Comparison of ENCODE assay signal across 20 mouse cellular contexts in the genomic region with DNA sequence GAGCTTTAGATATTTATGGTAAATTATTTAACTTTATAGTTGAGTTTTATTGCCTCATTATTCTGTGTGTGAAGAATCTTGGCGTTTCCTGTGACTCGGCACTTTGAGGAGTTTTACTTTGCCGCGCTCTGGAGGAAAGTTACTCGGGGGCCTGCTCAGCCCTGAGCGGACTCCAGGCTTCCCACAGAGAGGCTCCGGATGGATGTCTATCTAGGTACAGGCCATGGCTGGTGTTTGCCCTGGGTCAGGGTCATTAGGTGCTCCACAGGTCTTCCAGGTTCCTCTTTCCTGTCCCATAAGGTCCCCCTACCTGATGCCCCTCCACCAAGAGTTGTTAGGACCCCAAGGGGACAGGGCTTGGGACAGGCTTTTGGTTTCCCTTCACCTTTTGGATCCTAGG. TPM values are rescaled to one million over a fixed set of nuclear protein-coding genes. Genes with fewer than 3 reads are reported as not detected.
DNase-seq lines count a peak whose midpoint lies in the region; ATAC-seq and TF ChIP-seq lines count a peak whose summit lies in the region.
"Had no signal": no experiment of that assay in that cellular context is flagged by ENCODE, and none has a peak within 500 bp of the region (broad histone marks: within the 10 kb centered on the region; RNA-seq: fewer than 3 reads in every experiment).

No protein-coding gene starts in this region.

- WGBS in limb, embryonic 11.5 days = 6% methylated on average over 7 of the region's 7 CpGs
- WGBS in limb, embryonic 10.5 days = 7% methylated on average over 7 of the region's 7 CpGs
- WGBS in forebrain, embryonic 10.5 days = 8% methylated on average over 7 of the region's 7 CpGs
- WGBS in hindbrain, postnatal 0 days = 19% methylated on average over 7 of the region's 7 CpGs
- WGBS in liver, embryonic 12.5 days (ENCODE audit: insufficient replicate concordance) = 23% methylated on average over 7 of the region's 7 CpGs

- H3K4me1 ChIP-seq in limb, embryonic 11.5 days (ENCODE audit: control insufficient read depth, insufficient read depth, low read length) = peaks cover 10% of the 10 kb centered on the region
- peaks cover 43% of the 10 kb centered on the region for H3K4me1 ChIP-seq in limb, embryonic 10.5 days
- H3K4me1 ChIP-seq in ES-E14 (ENCODE audit: control insufficient read depth in 2 of 2, insufficient read depth in 2 of 2, low read length in 2 of 2, poor library complexity in 1 of 2) = peaks cover 12 to 46% of the 10 kb centered on the region in 2 experiments; a peak in 3 of 4 replicates
- peaks cover 57% of the 10 kb centered on the region for H3K4me1 ChIP-seq in forebrain, embryonic 10.5 days
- peaks cover 8% of the 10 kb centered on the region for H3K4me1 ChIP-seq in hindbrain, postnatal 0 days (ENCODE audit: insufficient read depth, low read length)
- no peaks in the 10 kb centered on the region for H3K4me1 ChIP-seq in liver, embryonic 12.5 days
- H3K4me1 ChIP-seq: embryonic facial prominence, embryonic 12.5 days had no signal

- no peak for ATAC-seq in limb, embryonic 11.5 days (ENCODE audit: insufficient number of reproducible peaks, low FRiP score, low TSS enrichment, low read depth)
- ATAC-seq in hindbrain, postnatal 0 days = no peak
- no peak for ATAC-seq in liver, embryonic 12.5 days

- no peaks in the 10 kb centered on the region for H3K36me3 ChIP-seq in limb, embryonic 11.5 days (ENCODE audit: control insufficient read depth, insufficient read depth, low read length)
- H3K36me3 ChIP-seq in limb, embryonic 10.5 days = no peaks in the 10 kb centered on the region
- peaks cover under 1% of the 10 kb centered on the region; the same call in 1 of the 2 replicates for H3K36me3 ChIP-seq in ES-E14 (ENCODE audit: control insufficient read depth, insufficient read depth, low read length, poor library complexity, severe bottlenecking)
- H3K36me3 ChIP-seq in forebrain, embryonic 10.5 days (replicated peaks) = no peaks in the 10 kb centered on the region
- no peaks in the 10 kb centered on the region for H3K36me3 ChIP-seq in hindbrain, postnatal 0 days (ENCODE audit: insufficient read depth, low read length)
- no peaks in the 10 kb centered on the region for H3K36me3 ChIP-seq in liver, embryonic 12.5 days
- H3K36me3 ChIP-seq: embryonic facial prominence, embryonic 12.5 days; G1E; kidney, embryonic 15.5 days had no signal

- DNase-seq in limb, embryonic 11.5 days (ENCODE audit: low spot score) = peak; percentile 32
- DNase-seq in limb, embryonic 10.5 days (ENCODE audit: low spot score) = no peak
- DNase-seq in ES-E14 (ENCODE audit: low read depth, low spot score) = no peak
- peak; percentile 25 for DNase-seq in forebrain, embryonic 10.5 days (ENCODE audit: extremely low spot score, low spot score)
- no peak for DNase-seq in hindbrain, postnatal 0 days (ENCODE audit: low spot score)
- no peak for DNase-seq in kidney, adult 18-20 months
- DNase-seq in adipocyte (ENCODE audit: low spot score) = no peak
- DNase-seq: adrenal gland, adult 2 months; cerebellum, adult 9-11 months; layer of hippocampus, postnatal 36 days; lung, adult 18-20 months; lung, postnatal 36 days; right cerebral cortex, postnatal 4 days; thymus, postnatal 36 days had no signal

- in situ Hi-C loops in ES-E14 (cut with MboI; ENCODE audit: low sequenced_read_pairs in 2 of 2, unreplicated experiment in 2 of 2) = no loop called here

- no peak overlapping the region for H3K4me3 ChIP-seq in limb, embryonic 11.5 days (ENCODE audit: low read depth, low read length)
- H3K4me3 ChIP-seq in limb, embryonic 10.5 days = no peak overlapping the region
- H3K4me3 ChIP-seq in ES-E14 (ENCODE audit: insufficient read depth in 1 of 2, low read depth in 1 of 2, low read length in 2 of 2, poor library complexity in 1 of 2, severe bottlenecking in 1 of 2) = peak overlapping the region; percentile 10 to 38; a peak in 3 of 4 replicates
- H3K4me3 ChIP-seq in forebrain, embryonic 10.5 days = peak overlapping the region; percentile 16; the same call in 1 of the 2 replicates
- H3K4me3 ChIP-seq in hindbrain, postnatal 0 days (ENCODE audit: low read length) = no peak overlapping the region
- no peak overlapping the region for H3K4me3 ChIP-seq in liver, embryonic 12.5 days
- H3K4me3 ChIP-seq: embryonic facial prominence, embryonic 12.5 days; kidney, embryonic 15.5 days had no signal

- no peak overlapping the region for H3K9ac ChIP-seq in limb, embryonic 11.5 days (ENCODE audit: low read length)
- peak overlapping the region; percentile 69 for H3K9ac ChIP-seq in ES-E14 (ENCODE audit: insufficient read depth, low read depth, low read length, poor library complexity, severe bottlenecking)
- H3K9ac ChIP-seq in hindbrain, postnatal 0 days (replicated peaks; ENCODE audit: low read length) = no peak overlapping the region
- H3K9ac ChIP-seq in liver, embryonic 12.5 days = no peak overlapping the region
- H3K9ac ChIP-seq: embryonic facial prominence, embryonic 12.5 days; kidney, embryonic 15.5 days had no signal

- peaks cover 42% of the 10 kb centered on the region for H3K27me3 ChIP-seq in limb, embryonic 11.5 days (ENCODE audit: control insufficient read depth, insufficient read depth, low read length)
- peaks cover 97% of the 10 kb centered on the region for H3K27me3 ChIP-seq in limb, embryonic 10.5 days (ENCODE audit: low read depth, poor library complexity, severe bottlenecking)
- H3K27me3 ChIP-seq in forebrain, embryonic 10.5 days (ENCODE audit: poor library complexity, severe bottlenecking) = peaks cover 91% of the 10 kb centered on the region
- H3K27me3 ChIP-seq in hindbrain, postnatal 0 days (ENCODE audit: insufficient read depth, low read length) = no peaks in the 10 kb centered on the region
- H3K27me3 ChIP-seq in liver, embryonic 12.5 days (replicated peaks) = peaks cover 44% of the 10 kb centered on the region

- no peak for TF ChIP-seq CTCF in hindbrain, postnatal 0 days (IDR thresholded peaks at IDR 0.05; ENCODE audit: low read depth)

- H3K9me3 ChIP-seq in limb, embryonic 11.5 days (ENCODE audit: control insufficient read depth, low read length) = no peaks in the 10 kb centered on the region
- no peaks in the 10 kb centered on the region for H3K9me3 ChIP-seq in limb, embryonic 10.5 days (replicated peaks)
- no peaks in the 10 kb centered on the region for H3K9me3 ChIP-seq in ES-E14 (ENCODE audit: control insufficient read depth, insufficient read depth, low read depth, low read length)
- H3K9me3 ChIP-seq in forebrain, embryonic 10.5 days = no peaks in the 10 kb centered on the region
- H3K9me3 ChIP-seq in hindbrain, postnatal 0 days (ENCODE audit: low read length) = no peaks in the 10 kb centered on the region
- H3K9me3 ChIP-seq in liver, embryonic 12.5 days (replicated peaks) = no peaks in the 10 kb centered on the region
- H3K9me3 ChIP-seq: embryonic facial prominence, embryonic 12.5 days; kidney, embryonic 15.5 days had no signal

- no peak overlapping the region for H3K4me2 ChIP-seq in limb, embryonic 11.5 days (ENCODE audit: low read depth, severe bottlenecking)
- no peak overlapping the region for H3K4me2 ChIP-seq in hindbrain, postnatal 0 days (ENCODE audit: low read depth, low read length)
- H3K4me2 ChIP-seq in liver, embryonic 12.5 days = no peak overlapping the region
- H3K4me2 ChIP-seq: embryonic facial prominence, embryonic 12.5 days; heart, embryonic 11.5 days; kidney, embryonic 15.5 days had no signal

- 0 out of 2 replicates have a peak overlapping the region, but pooled peaks have one; percentile 6 for H3K27ac ChIP-seq in limb, embryonic 11.5 days (replicated peaks; ENCODE audit: low read depth, low read length)
- H3K27ac ChIP-seq in limb, embryonic 10.5 days = no peak overlapping the region
- peak overlapping the region; percentile 85 for H3K27ac ChIP-seq in ES-E14 (ENCODE audit: insufficient read depth, low read depth, low read length, poor library complexity, severe bottlenecking)
- peak overlapping the region; percentile 83 for H3K27ac ChIP-seq in forebrain, embryonic 10.5 days
- H3K27ac ChIP-seq in hindbrain, postnatal 0 days = peak overlapping the region; percentile 51
- H3K27ac ChIP-seq in liver, embryonic 12.5 days = no peak overlapping the region
- H3K27ac ChIP-seq: embryonic facial prominence, embryonic 12.5 days; kidney, embryonic 15.5 days had no signal

TF ChIP-seq in ES-E14, 5 proteins besides CTCF, POLR2A, EP300 and RAD21:
- TF ChIP-seq MAFK (IDR thresholded peaks at IDR 0.05; ENCODE audit: insufficient read depth, low read depth, low read length) (0 out of 2 replicates have a peak, but pooled peaks have one; percentile 3), ZC3H11A (IDR thresholded peaks at IDR 0.05; ENCODE audit: borderline replicate concordance, low read depth, low read length) (no peak), HCFC1 (IDR thresholded peaks at IDR 0.05; ENCODE audit: borderline replicate concordance, insufficient read depth, low read length) (no peak)
TF ChIP-seq in ES-E14: peak in this region for 1.

RNA-seq across cellular contexts. Expression of gene Grik3, which starts 45.0 kb away (rescaled TPM):
- polyA plus RNA-seq in limb, embryonic 11.5 days (2014; fragmentation: Nextera tagmentation; extraction: Ambion mirVana) = not detected in 2 replicates
- 0.01 TPM in 1 of 2 replicates, not detected in the other for polyA plus RNA-seq in limb, embryonic 10.5 days (2016; fragmentation: Nextera tagmentation; extraction: Ambion mirVana)
- total RNA-seq in ES-E14 (2012; rRNA removed) = 9.8 and 13.6 TPM in 2 replicates
- 0.20 and 0.42 TPM in 2 replicates for polyA plus RNA-seq in forebrain, embryonic 10.5 days (2016; fragmentation: Nextera tagmentation; extraction: Ambion mirVana)
- total RNA-seq in hindbrain, postnatal 0 days (2014; rRNA removed) = 30.1 and 32.0 TPM in 2 replicates
- 4.2 TPM in 2 replicates for polyA plus RNA-seq in hindbrain, postnatal 0 days (2015; fragmentation: Nextera tagmentation; extraction: Ambion mirVana)
- polyA plus RNA-seq in liver, embryonic 12.5 days (2016; fragmentation: Nextera tagmentation; extraction: Ambion mirVana) = 0.01 TPM in 1 of 2 replicates, not detected in the other
- total RNA-seq: neutrophil, adult 5-6 weeks had no signal
- polyA plus RNA-seq: G1E had no signal

Comparison
In these comparisons a context has a peak if more than half of its experiments do, and no peak if none do; other contexts are left out.
1. DNase-seq: peak in limb, embryonic 11.5 days (single experiment) and forebrain, embryonic 10.5 days (single experiment); none in limb, embryonic 10.5 days (single experiment), ES-E14 (single experiment), hindbrain, postnatal 0 days (single experiment), kidney, adult 18-20 months (single experiment) and adipocyte (single experiment).
2. H3K27ac ChIP-seq: peak in limb, embryonic 11.5 days (single experiment), ES-E14 (single experiment), forebrain, embryonic 10.5 days (single experiment) and hindbrain, postnatal 0 days (single experiment); none in limb, embryonic 10.5 days (single experiment) and liver, embryonic 12.5 days (single experiment).
3. H3K4me3 ChIP-seq: peak in ES-E14 (2 of 2) and forebrain, embryonic 10.5 days (single experiment); none in limb, embryonic 11.5 days (single experiment), limb, embryonic 10.5 days (single experiment), hindbrain, postnatal 0 days (single experiment) and liver, embryonic 12.5 days (single experiment).